Mouse (Mus musculus): ENCODE measurements around the gene Mettl26.

Gene Mettl26

GRCm38 (mm10) chr17:25874721-25875170 is at the start of gene Mettl26:
Gene Mettl26 (plus strand): TSS chr17:25875074.
- DNase-seq, result peak; percentile 89 to 94

GRCm38 (mm10) chr17:25825311-25825710 is 49.6 kb upstream of the Mettl26 start:
- DNase-seq, result no peak

GRCm38 (mm10) chr17:25825984-25826570 is 48.8 kb upstream of the Mettl26 start:
- no peak for DNase-seq

GRCm38 (mm10) chr17:25827011-25827410 is 47.9 kb upstream of the Mettl26 start:
- DNase-seq, result no peak

GRCm38 (mm10) chr17:25827546-25828222 is 47.2 kb upstream of the Mettl26 start:
- DNase-seq, result no peak

GRCm38 (mm10) chr17:25828223-25828594 is 46.7 kb upstream of the Mettl26 start:
- peak in 1 of 2 experiments; percentile 53 for DNase-seq

- DNase-seq, result peak; percentile 73 to 77
Measured at GRCm38 (mm10) chr17:25828712-25829557, 45.9 kb upstream of the Mettl26 start, which contains the start of gene Jmjd8. Gene Jmjd8 (plus strand): TSS chr17:25828867.

GRCm38 (mm10) chr17:25829558-25830017 is 45.3 kb upstream of the Mettl26 start:
- DNase-seq, result peak in 1 of 2 experiments; percentile 18

- DNase-seq, result no peak
Measured at GRCm38 (mm10) chr17:25830200-25830753, 44.6 kb upstream of the Mettl26 start.

GRCm38 (mm10) chr17:25830806-25831431 is 44.0 kb upstream of the Mettl26 start:
- peak in 1 of 2 experiments; percentile 16 for DNase-seq

- peak in 1 of 2 experiments; percentile 29 for DNase-seq
Measured at GRCm38 (mm10) chr17:25831451-25832281, 43.2 kb upstream of the Mettl26 start.

GRCm38 (mm10) chr17:25832436-25833290 is 42.2 kb upstream of the Mettl26 start:
- DNase-seq, result peak; percentile 97 to 99

- no peak for DNase-seq
Measured at GRCm38 (mm10) chr17:25833291-25833663, 41.6 kb upstream of the Mettl26 start, which contains the start of gene Stub1. Gene Stub1 (minus strand): TSS chr17:25833404.

GRCm38 (mm10) chr17:25833961-25834594 is 40.8 kb upstream of the Mettl26 start:
- DNase-seq, result no peak

- DNase-seq, result peak in 1 of 2 experiments; percentile 32
Measured at GRCm38 (mm10) chr17:25834595-25835222, 40.2 kb upstream of the Mettl26 start.

GRCm38 (mm10) chr17:25835301-25835700 is 39.6 kb upstream of the Mettl26 start:
- DNase-seq, result no peak

GRCm38 (mm10) chr17:25835816-25836215 is 39.1 kb upstream of the Mettl26 start:
- DNase-seq, result peak in 1 of 2 experiments; percentile 12

- peak in 1 of 2 experiments; percentile 60 for DNase-seq
Measured at GRCm38 (mm10) chr17:25836397-25837075, 38.3 kb upstream of the Mettl26 start.

- DNase-seq, result no peak
Measured at GRCm38 (mm10) chr17:25837076-25837410, 37.8 kb upstream of the Mettl26 start, which contains the start of gene Rhbdl1. Gene Rhbdl1 (minus strand): TSS chr17:25837295.
